Mouse (Mus musculus) testis, adult 2 months (tissue): ENCODE measurements around the gene Macrod1. TPM values are rescaled to one million over a fixed set of nuclear protein-coding genes. Genes with fewer than 3 reads are reported as not detected.

Source experiments
- H3K27ac ChIP-seq: fragments of 200-500 bp; 2 replicates; pipeline ENCODE4 v1.5.1; 2012; ENCODE audit warnings: low read depth, low read length; ENCODE audit not compliant: control insufficient read depth, insufficient read depth
- H3K27me3 ChIP-seq: fragments of 200-500 bp; 2 replicates; pipeline ENCODE4 v1.6.1; 2012; ENCODE audit warnings: mild to moderate bottlenecking, low read length, moderate library complexity; ENCODE audit not compliant: control insufficient read depth, insufficient read depth
- H3K36me3 ChIP-seq: fragments of 200-500 bp; 2 replicates; pipeline ENCODE4 v1.6.1; 2012; ENCODE audit warnings: mild to moderate bottlenecking, low read length; ENCODE audit not compliant: control insufficient read depth, insufficient read depth
- H3K4me1 ChIP-seq: fragments of 200-500 bp; 2 replicates; pipeline ENCODE4 v1.6.1; 2012; ENCODE audit warnings: low read length; ENCODE audit not compliant: control insufficient read depth, insufficient read depth
- H3K4me3 ChIP-seq: fragments of 200-500 bp; 2 replicates; pipeline ENCODE4 v1.5.1; 2012; ENCODE audit warnings: low read depth, mild to moderate bottlenecking, low read length, moderate library complexity, mixed read lengths; ENCODE audit not compliant: control insufficient read depth
- CTCF ChIP-seq: fragments of 200-500 bp; IDR thresholded peaks from 2 replicates; pipeline ENCODE4 v1.5.1; 2012; ENCODE audit warnings: low read depth, mild to moderate bottlenecking, inconsistent platforms, low read length, moderate library complexity; ENCODE audit not compliant: control insufficient read depth, insufficient read depth, insufficient replicate concordance
- POLR2A ChIP-seq: fragments of 200-500 bp; IDR thresholded peaks from 2 replicates; pipeline ENCODE4 v1.6.1; 2012; ENCODE audit warnings: low read depth, mild to moderate bottlenecking, inconsistent platforms, low read length, moderate library complexity; ENCODE audit not compliant: control insufficient read depth
- polyA plus RNA-seq: library from polyadenylated mRNA; depleted of rRNA; stranded (reverse); fragments of >200 nt; gene quantifications from 2 replicates; pipeline ENCODE4 v1.2.3, GENCODE M21; 2012

Macrod1 gene
- polyA plus RNA-seq, 1 experiment = 39.2 TPM

GRCm38 (mm10) chr19:7018546-7018945 is 38.1 kb upstream of the Macrod1 start:
- H3K27ac ChIP-seq = no peak overlapping the region
- no peaks in the 10 kb centered on the region for H3K4me1 ChIP-seq
- TF ChIP-seq POLR2A (no peak), CTCF (no peak)
- H3K36me3 ChIP-seq = peaks cover 5% of the 10 kb centered on the region; the same call in 1 of the 2 replicates
- H3K27me3 ChIP-seq = no peaks in the 10 kb centered on the region
- H3K4me3 ChIP-seq = no peak overlapping the region

GRCm38 (mm10) chr19:7019191-7019590 is 37.4 kb upstream of the Macrod1 start, which contains the start of gene Fermt3:
Gene Fermt3, minus strand, starts transcription at chr19:7019469.
- no peaks in the 10 kb centered on the region for H3K27me3 ChIP-seq
- no peak within 1 kb of the TSS for H3K4me3 ChIP-seq
- peak within 1 kb of the TSS; percentile 63 for H3K27ac ChIP-seq
- H3K36me3 ChIP-seq = peaks cover 5% of the 10 kb centered on the region; the same call in 1 of the 2 replicates
- no peak for TF ChIP-seq CTCF
- TF ChIP-seq POLR2A = no peak
- H3K4me1 ChIP-seq = no peaks in the 10 kb centered on the region

GRCm38 (mm10) chr19:7020224-7020641 is 36.4 kb upstream of the Macrod1 start:
- Histone ChIP-seq H3K4me3 (no peak overlapping the region), H3K27me3 (no peaks in the 10 kb centered on the region), H3K4me1 (no peaks in the 10 kb centered on the region), H3K27ac (peak overlapping the region; percentile 24; the same call in 1 of the 2 replicates), H3K36me3 (peaks cover 7% of the 10 kb centered on the region)
- TF ChIP-seq POLR2A = no peak
- TF ChIP-seq CTCF = no peak; the same call in 1 of the 2 replicates

GRCm38 (mm10) chr19:7029531-7029930 is 27.1 kb upstream of the Macrod1 start:
- TF ChIP-seq POLR2A (no peak), CTCF (no peak)
- Histone ChIP-seq H3K27me3 (no peaks in the 10 kb centered on the region), H3K36me3 (peaks cover 11% of the 10 kb centered on the region), H3K27ac (no peak overlapping the region), H3K4me1 (no peaks in the 10 kb centered on the region), H3K4me3 (no peak overlapping the region)

- no peak for TF ChIP-seq POLR2A
- TF ChIP-seq CTCF = no peak
- Histone ChIP-seq H3K27ac (no peak overlapping the region), H3K36me3 (peaks cover 4% of the 10 kb centered on the region; the same call in 1 of the 2 replicates), H3K27me3 (no peaks in the 10 kb centered on the region), H3K4me3 (no peak overlapping the region), H3K4me1 (peaks cover 5% of the 10 kb centered on the region)
Measured at GRCm38 (mm10) chr19:7034006-7034405, 22.6 kb upstream of the Macrod1 start.

- Histone ChIP-seq H3K27ac (peak overlapping the region; percentile 96), H3K4me3 (peak overlapping the region; percentile 96), H3K4me1 (peaks cover 5% of the 10 kb centered on the region), H3K36me3 (no peaks in the 10 kb centered on the region), H3K27me3 (no peaks in the 10 kb centered on the region)
- TF ChIP-seq CTCF = no peak
- TF ChIP-seq POLR2A = no peak
Measured at GRCm38 (mm10) chr19:7039088-7039720, 17.4 kb upstream of the Macrod1 start.

- peak within 1 kb of the TSS; percentile 96 for H3K27ac ChIP-seq
- peak within 1 kb of the TSS; percentile 96 for H3K4me3 ChIP-seq
- H3K36me3 ChIP-seq = no peaks in the 10 kb centered on the region
- TF ChIP-seq CTCF = no peak
- peak; percentile 79 for TF ChIP-seq POLR2A
- no peaks in the 10 kb centered on the region for H3K27me3 ChIP-seq
- H3K4me1 ChIP-seq = peaks cover 5% of the 10 kb centered on the region
Measured at GRCm38 (mm10) chr19:7039841-7040636, 16.6 kb upstream of the Macrod1 start, which contains the start of gene Stip1. Gene Stip1, minus strand, starts transcription at chr19:7039967.
